Mouse (Mus musculus): ENCODE measurements at regions not wholly inside any gene's neighbourhood (a gene's known extent, or its start where the extent isn't known, plus 50 kb on each side); places are given as distances from the start of the nearest gene placed in this dataset.

DNA sequence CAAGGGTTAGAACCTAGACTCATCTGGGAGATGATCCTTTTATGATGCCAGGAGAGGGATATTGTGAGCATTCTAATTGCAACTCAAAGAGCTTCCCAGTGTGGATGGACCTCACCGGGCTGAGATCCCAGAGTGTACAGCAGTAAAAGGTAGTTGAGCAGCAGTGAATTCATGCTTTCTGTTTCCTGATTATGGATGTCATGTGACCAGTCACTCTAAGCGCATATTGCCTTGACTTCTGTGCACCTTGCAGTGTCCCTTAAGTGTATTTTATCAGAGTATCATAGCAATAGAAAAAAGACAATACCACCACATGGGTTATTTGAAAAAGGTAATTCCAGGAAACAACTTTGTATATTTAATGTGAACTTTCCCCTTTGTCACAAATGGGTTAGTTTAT lies 193.9 kb upstream of the Chrm3 start:
- TF ChIP-seq POLR2A (IDR thresholded peaks at IDR 0.05; ENCODE audit: borderline replicate concordance, control insufficient read depth, low read depth, low read length) (no peak), CTCF (IDR thresholded peaks at IDR 0.05; ENCODE audit: control insufficient read depth, insufficient read depth, low read length) (no peak)

Measured in bone marrow, adult 2 months (tissue).